Mouse (Mus musculus): ENCODE measurements around the gene Cyb5d1. TPM values are rescaled to one million over a fixed set of nuclear protein-coding genes. Genes with fewer than 3 reads are reported as not detected.

Cyb5d1 gene
- polyA plus RNA-seq, 1 experiment, result 7.4 TPM

GRCm38 (mm10) chr11:69410045-69410309, 14.5 kb upstream of the Cyb5d1 start:
- TF ChIP-seq GATA1 (IDR thresholded peaks at IDR 0.05; ENCODE audit: low read length), result no peak

- TF ChIP-seq GATA1 (IDR thresholded peaks at IDR 0.05; ENCODE audit: low read length), result no peak
Measured at GRCm38 (mm10) chr11:69409378-69410044, 14.1 kb upstream of the Cyb5d1 start.

GRCm38 (mm10) chr11:69408541-69409377, 13.3 kb upstream of the Cyb5d1 start:
- no peak for TF ChIP-seq GATA1 (IDR thresholded peaks at IDR 0.05; ENCODE audit: low read length)

GRCm38 (mm10) chr11:69407724-69408004, 12.2 kb upstream of the Cyb5d1 start:
- TF ChIP-seq GATA1 (IDR thresholded peaks at IDR 0.05; ENCODE audit: low read length), result no peak

DNA sequence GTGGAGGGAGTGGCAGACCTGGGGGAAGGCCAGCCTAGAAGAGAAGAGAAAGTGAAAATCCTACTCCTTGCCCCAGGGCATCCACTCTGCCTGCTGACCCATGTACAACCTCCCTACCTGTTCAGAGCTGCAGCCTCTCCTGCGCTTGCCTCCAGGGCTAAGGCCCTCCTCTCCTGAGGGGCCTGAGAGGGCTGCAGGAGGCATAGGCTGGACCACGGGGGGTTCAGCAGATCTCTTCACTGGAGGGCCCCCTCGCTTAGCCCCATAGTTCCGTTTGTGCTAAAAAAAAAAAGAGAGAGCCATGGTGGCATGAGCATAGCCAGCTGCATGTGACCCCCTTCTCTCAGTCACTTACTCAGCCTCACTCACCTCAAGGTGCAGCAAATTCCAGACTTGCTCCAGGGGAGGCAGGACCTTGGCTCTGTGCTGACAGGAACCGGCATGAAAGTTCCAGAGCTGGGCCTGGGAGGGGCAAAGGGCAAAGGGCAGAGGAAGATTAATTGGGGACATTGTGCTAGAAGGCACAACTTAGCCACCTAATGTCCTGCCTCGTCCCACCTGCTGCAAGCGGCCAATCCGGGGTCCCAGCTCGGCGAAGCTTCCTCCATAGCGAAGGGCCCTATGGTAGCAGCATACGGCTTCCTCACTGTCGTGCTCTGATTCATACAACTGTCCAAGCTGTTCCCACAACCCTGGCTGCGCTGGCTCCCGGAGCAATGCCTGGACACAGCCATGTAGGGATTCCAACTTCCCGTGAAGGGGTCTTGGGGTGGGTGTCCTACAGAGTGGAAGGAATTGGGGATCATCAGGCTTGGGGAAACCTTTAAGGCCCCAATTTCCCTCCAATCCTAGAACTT, 11.7 kb upstream of the Cyb5d1 start:
- no peak for TF ChIP-seq GATA1 (IDR thresholded peaks at IDR 0.05; ENCODE audit: low read length)

DNA sequence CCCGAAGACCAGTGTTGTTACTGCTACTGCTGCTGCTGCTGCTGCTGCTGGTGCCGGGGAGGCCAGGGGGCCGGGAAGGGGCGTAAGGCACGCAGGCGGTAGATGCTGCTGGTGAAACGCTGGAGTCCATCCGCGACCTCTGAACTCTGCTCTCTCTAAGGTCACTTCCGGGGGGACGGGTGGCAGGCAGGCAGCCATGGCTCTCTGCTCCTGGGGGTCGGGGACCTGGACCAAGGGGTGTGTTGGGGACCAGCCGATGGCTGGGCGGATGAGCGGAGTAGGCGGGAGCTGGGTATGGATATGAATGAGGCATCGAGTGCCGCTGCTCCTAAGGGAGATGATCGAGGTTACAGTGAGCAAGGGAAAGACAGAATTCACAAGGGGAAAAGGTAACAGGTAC, 10.9 kb upstream of the Cyb5d1 start:
- TF ChIP-seq GATA1 (IDR thresholded peaks at IDR 0.05; ENCODE audit: low read length), result no peak

- TF ChIP-seq GATA1 (IDR thresholded peaks at IDR 0.05; ENCODE audit: low read length), result no peak
Measured at GRCm38 (mm10) chr11:69405397-69406200, 10.2 kb upstream of the Cyb5d1 start.

GRCm38 (mm10) chr11:69404595-69405396, 9.4 kb upstream of the Cyb5d1 start:
- TF ChIP-seq GATA1 (IDR thresholded peaks at IDR 0.05; ENCODE audit: low read length), result no peak

DNA sequence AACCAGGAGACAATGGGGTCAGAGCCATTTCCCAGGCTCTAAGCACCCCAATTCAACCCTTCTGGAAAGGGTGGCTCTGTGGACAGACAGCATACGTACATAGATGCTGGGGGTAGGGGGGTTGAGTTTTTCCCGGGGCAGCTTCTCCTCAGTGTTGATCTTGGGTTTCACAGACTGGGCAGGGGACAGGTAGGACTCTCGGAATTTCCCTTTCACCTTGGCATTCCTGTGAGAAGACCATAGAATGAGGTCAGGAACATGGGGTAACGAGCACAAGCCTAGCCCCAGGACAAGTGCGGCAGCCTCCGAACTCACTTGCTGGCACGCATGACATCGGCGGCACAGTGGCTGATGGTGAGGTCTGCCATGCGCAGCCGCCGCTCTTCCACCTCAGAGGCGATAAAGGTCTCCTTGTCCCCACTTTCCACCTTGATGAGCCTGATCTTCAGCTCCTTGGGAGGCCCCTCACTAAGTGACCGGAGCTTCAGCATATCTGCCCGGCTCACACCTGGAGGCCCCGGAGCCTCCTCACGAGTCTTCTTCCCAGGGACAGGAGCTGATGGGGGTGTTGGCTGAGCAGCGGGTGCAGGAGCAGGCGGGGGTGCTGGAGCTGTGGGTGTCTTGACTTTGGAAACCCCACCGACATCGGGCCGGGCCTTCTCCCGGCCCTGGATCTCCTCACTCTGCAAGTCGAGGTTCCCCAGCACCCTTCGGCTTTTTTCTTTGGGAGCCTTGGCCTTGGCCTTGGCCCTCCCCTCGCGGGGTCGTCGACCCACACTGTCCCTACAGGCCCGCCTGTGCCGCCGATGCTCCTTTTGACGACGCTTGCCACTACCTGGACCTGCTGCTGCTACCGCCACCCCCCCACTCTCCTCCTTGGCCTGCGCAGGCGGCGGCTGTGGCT, 8.5 kb upstream of the Cyb5d1 start:
- no peak for TF ChIP-seq GATA1 (IDR thresholded peaks at IDR 0.05; ENCODE audit: low read length)

- no peak for TF ChIP-seq GATA1 (IDR thresholded peaks at IDR 0.05; ENCODE audit: low read length)
Measured at GRCm38 (mm10) chr11:69401987-69402386, 6.6 kb upstream of the Cyb5d1 start.

DNA sequence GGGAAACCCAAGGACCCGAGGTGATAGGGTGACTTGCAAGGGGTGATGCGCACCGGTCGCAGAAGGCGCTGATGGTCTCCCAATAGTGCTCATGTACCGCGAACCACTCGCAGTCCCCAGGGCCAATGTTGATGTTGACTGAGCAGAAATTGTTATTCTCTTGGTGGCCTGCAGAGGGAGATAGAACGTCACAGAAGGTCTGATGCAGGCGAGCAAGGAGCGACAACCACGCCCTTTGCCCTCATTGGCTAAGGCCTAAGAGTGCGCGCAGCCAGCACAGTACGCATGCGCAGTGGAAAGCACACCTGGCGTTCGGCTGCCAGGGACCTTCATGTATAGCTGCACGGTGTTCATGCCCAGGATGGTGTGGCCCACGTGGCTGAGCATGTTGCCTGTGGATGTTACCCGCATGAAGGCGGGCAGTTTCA, 5.8 kb upstream of the Cyb5d1 start:
- TF ChIP-seq GATA1 (IDR thresholded peaks at IDR 0.05; ENCODE audit: low read length), result no peak

DNA sequence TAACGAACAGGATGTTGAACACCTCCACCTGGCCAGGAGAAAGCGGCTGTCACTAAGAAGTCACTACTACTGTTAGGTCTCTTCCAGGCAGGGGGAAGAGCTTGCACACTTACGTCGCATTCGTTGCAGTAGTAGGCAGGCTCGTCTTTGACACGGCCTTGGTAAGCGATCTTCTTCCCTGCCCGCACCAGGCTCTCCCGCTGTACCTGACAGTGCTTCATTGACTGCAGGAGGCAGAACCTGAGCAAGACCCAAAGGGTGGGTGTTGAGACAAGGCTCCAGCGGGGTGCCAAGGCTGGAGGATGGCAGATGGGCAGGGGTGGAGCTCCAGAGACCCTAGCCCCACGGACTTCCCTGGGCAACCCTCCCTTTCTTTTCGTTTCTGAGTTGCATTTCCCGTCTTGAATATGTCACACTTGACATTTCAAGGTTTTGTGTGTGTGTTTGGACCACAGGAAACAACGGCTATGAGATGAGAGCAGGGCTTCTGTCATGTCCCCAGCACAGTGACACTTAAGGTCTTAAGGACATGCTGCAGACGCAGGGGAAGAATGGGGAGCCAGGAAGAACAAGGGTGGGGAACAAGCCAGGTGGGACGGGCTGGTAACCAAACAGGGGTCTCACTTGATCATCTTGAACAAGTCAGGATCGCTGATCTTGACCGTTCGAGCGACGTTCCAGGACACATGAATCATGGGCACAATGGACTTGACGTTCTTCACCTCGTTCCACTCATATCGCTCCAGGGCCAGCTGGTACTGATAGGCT, 4.8 kb upstream of the Cyb5d1 start:
- no peak for TF ChIP-seq GATA1 (IDR thresholded peaks at IDR 0.05; ENCODE audit: low read length)
